Mouse (Mus musculus): ENCODE data around the gene Gm11214. TPM values are rescaled to one million over a fixed set of nuclear protein-coding genes. Genes with fewer than 3 reads are reported as not detected.

The Gm11214 gene
- polyA plus RNA-seq, 1 experiment from 2014 or later: not detected

DNA sequence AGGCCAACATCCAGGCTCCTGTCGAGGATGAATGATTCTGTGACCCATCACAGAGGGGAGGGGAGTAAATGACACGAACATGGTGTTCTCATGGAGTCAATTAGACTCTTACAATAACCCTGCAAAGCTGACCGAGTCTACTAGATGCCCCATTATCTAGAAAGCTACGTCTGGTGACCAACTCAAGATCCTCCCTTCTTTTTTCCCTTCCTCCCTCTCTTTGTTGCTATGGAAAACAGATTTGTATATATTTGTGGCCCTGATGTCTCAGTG, 22.0 kb upstream of the Gm11214 start:
- no peak overlapping the region for H3K9ac ChIP-seq (ENCODE audit: low read length)
- WGBS: 54% methylated on average over 4 of the region's 4 CpGs
- no peaks in the 10 kb centered on the region for H3K9me3 ChIP-seq (ENCODE audit: control insufficient read depth, low read length)
- DNase-seq (ENCODE audit: low spot score) (no peak), ATAC-seq (ENCODE audit: low FRiP score, low TSS enrichment) (no peak)
- TF ChIP-seq CTCF (IDR thresholded peaks at IDR 0.05; ENCODE audit: low read depth): no peak
- no peaks in the 10 kb centered on the region for H3K4me1 ChIP-seq (replicated peaks; ENCODE audit: control insufficient read depth, insufficient read depth)
- H3K27ac ChIP-seq (replicated peaks): no peak overlapping the region
- no peaks in the 10 kb centered on the region for H3K27me3 ChIP-seq (ENCODE audit: control insufficient read depth, insufficient read depth, low read length)
- H3K36me3 ChIP-seq (ENCODE audit: control insufficient read depth, insufficient read depth, low read length): no peaks in the 10 kb centered on the region
- H3K4me2 ChIP-seq (replicated peaks; ENCODE audit: low read depth): no peak overlapping the region
- H3K4me3 ChIP-seq (ENCODE audit: low read depth, low read length): no peak overlapping the region

DNA sequence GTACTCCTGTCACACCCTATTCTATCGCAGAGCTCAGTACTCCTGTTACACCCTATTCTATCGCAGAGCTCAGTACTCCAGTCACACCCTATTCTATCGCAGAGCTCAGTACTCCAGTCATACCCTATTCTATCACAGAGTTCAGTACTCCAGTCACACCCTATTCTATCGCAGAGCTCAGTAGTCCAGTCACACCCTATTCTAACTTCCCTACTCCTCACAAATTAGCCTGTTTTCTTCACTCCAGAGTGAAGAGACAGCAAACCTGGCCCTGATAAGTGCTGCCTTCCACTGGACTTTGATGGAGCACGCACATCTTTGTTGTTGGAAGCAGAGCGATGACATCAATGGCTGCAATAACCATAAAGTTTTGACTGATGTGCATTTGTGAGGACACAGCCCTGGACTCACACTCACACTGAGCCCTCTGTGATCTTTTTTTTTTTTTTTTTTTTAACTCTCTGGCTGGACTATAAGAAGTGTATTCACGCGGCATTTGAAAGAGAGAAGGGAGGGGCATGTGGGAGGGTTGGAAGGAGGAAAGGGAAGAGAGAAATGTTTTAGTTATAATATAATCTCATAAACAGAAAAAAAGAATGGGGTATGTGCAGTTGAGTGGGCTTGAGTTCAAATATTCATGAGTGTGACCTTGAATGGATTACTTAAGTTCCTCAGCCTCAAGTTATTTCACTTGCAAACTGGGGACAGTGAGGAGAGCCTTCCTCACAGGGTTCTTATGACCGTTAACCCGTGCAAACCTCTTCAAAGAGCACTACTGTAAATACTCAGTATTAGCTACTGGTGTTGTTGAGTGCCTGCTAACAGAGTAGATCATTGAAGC, 21.5 kb upstream of the Gm11214 start:
- Histone ChIP-seq H3K27ac (replicated peaks) (no peak overlapping the region), H3K36me3 (ENCODE audit: control insufficient read depth, insufficient read depth, low read length) (no peaks in the 10 kb centered on the region), H3K27me3 (ENCODE audit: control insufficient read depth, insufficient read depth, low read length) (no peaks in the 10 kb centered on the region), H3K9ac (ENCODE audit: low read length) (no peak overlapping the region), H3K4me3 (ENCODE audit: low read depth, low read length) (no peak overlapping the region), H3K4me2 (replicated peaks; ENCODE audit: low read depth) (no peak overlapping the region), H3K9me3 (ENCODE audit: control insufficient read depth, low read length) (no peaks in the 10 kb centered on the region), H3K4me1 (replicated peaks; ENCODE audit: control insufficient read depth, insufficient read depth) (no peaks in the 10 kb centered on the region)
- DNase-seq (ENCODE audit: low spot score) (no peak), ATAC-seq (ENCODE audit: low FRiP score, low TSS enrichment) (no peak)
- 67% methylated on average over 10 of the region's 10 CpGs for WGBS
- TF ChIP-seq CTCF (IDR thresholded peaks at IDR 0.05; ENCODE audit: low read depth): no peak
- TF ChIP-seq EP300 (optimal IDR thresholded peaks at IDR 0.05): no peak

DNA sequence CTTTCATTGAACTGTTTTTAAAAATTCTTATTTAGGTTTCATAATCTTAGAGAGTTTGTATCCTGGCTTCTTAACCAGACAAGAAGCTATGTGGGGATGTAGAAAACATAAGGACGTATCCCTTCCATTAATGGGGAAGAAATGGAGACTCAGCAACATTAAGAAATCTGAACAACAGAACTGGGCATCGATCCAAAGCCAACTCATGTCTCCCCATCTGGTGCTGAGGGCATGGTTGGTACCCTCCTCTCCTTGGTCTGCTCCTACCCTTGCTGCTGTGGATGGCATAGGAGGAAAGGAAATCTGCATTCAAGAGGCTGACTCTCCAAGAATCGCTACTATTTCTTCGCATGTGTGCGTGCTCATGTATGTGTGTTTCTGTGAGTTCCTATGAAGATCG, 20.5 kb upstream of the Gm11214 start:
- H3K27ac ChIP-seq (replicated peaks): no peak overlapping the region
- TF ChIP-seq CTCF (IDR thresholded peaks at IDR 0.05; ENCODE audit: low read depth) (no peak), EP300 (optimal IDR thresholded peaks at IDR 0.05) (no peak)
- no peak for ATAC-seq (ENCODE audit: low FRiP score, low TSS enrichment)
- H3K4me1 ChIP-seq (replicated peaks; ENCODE audit: control insufficient read depth, insufficient read depth): no peaks in the 10 kb centered on the region
- no peak for DNase-seq (ENCODE audit: low spot score)
- H3K4me3 ChIP-seq (ENCODE audit: low read depth, low read length): no peak overlapping the region
- no peaks in the 10 kb centered on the region for H3K9me3 ChIP-seq (ENCODE audit: control insufficient read depth, low read length)
- no peak overlapping the region for H3K4me2 ChIP-seq (replicated peaks; ENCODE audit: low read depth)
- 91% methylated on average over 6 of the region's 6 CpGs for WGBS
- no peaks in the 10 kb centered on the region for H3K27me3 ChIP-seq (ENCODE audit: control insufficient read depth, insufficient read depth, low read length)
- no peak overlapping the region for H3K9ac ChIP-seq (ENCODE audit: low read length)
- no peaks in the 10 kb centered on the region for H3K36me3 ChIP-seq (ENCODE audit: control insufficient read depth, insufficient read depth, low read length)

DNA sequence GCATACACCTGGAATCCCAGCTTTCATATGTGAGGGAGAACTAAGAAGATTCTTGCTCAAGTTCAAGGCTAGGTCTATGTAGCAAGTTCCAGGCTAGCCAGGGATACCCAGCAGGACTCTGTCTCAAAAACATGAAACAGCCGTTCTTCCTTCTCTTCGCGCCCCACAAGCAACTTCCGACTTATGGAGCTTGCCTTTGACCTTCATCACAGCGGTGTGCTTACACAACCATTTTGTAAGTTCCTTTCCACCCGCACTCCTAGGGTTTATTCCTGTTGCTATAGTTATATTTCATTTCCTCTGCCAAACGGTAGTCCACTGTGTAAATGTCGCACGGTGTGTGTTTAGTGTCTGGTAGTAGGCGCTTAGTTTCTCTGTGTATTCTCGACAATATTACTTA, 19.9 kb upstream of the Gm11214 start:
- Histone ChIP-seq H3K4me2 (replicated peaks; ENCODE audit: low read depth) (no peak overlapping the region), H3K4me1 (replicated peaks; ENCODE audit: control insufficient read depth, insufficient read depth) (no peaks in the 10 kb centered on the region), H3K9ac (ENCODE audit: low read length) (no peak overlapping the region), H3K4me3 (ENCODE audit: low read depth, low read length) (no peak overlapping the region), H3K27ac (replicated peaks) (no peak overlapping the region), H3K36me3 (ENCODE audit: control insufficient read depth, insufficient read depth, low read length) (no peaks in the 10 kb centered on the region), H3K27me3 (ENCODE audit: control insufficient read depth, insufficient read depth, low read length) (no peaks in the 10 kb centered on the region), H3K9me3 (ENCODE audit: control insufficient read depth, low read length) (no peaks in the 10 kb centered on the region)
- WGBS: 54% methylated on average over 11 of the region's 11 CpGs
- TF ChIP-seq EP300 (optimal IDR thresholded peaks at IDR 0.05): no peak
- no peak for TF ChIP-seq CTCF (IDR thresholded peaks at IDR 0.05; ENCODE audit: low read depth)
- ATAC-seq (ENCODE audit: low FRiP score, low TSS enrichment): no peak
- no peak for DNase-seq (ENCODE audit: low spot score)

DNA sequence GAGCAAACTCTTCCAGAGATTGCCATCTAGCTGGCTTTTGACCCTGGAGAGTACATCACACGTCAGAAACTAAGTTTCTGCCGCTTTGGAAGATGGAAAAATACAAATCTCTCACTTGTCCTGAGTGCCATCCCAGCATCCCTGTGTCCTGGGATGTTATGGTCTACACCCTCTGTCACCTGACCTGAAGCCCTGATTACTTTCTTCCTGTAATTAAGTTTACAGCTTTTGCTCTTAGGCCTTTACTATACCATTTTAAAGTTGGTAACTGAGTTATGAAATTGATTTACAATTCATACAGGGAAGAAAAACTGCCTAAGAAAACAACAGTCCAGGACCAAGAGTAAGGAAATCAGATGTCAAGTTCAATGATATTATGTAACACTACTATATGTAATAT, 19.3 kb upstream of the Gm11214 start:
- Histone ChIP-seq H3K4me2 (replicated peaks; ENCODE audit: low read depth) (no peak overlapping the region), H3K9me3 (ENCODE audit: control insufficient read depth, low read length) (no peaks in the 10 kb centered on the region), H3K27me3 (ENCODE audit: control insufficient read depth, insufficient read depth, low read length) (no peaks in the 10 kb centered on the region), H3K9ac (ENCODE audit: low read length) (no peak overlapping the region), H3K4me3 (ENCODE audit: low read depth, low read length) (no peak overlapping the region), H3K4me1 (replicated peaks; ENCODE audit: control insufficient read depth, insufficient read depth) (no peaks in the 10 kb centered on the region), H3K27ac (replicated peaks) (no peak overlapping the region), H3K36me3 (ENCODE audit: control insufficient read depth, insufficient read depth, low read length) (no peaks in the 10 kb centered on the region)
- ATAC-seq (ENCODE audit: low FRiP score, low TSS enrichment): no peak
- no peak for DNase-seq (ENCODE audit: low spot score)
- TF ChIP-seq CTCF (IDR thresholded peaks at IDR 0.05; ENCODE audit: low read depth): no peak
- TF ChIP-seq EP300 (optimal IDR thresholded peaks at IDR 0.05): no peak
- 81% methylated on average over 2 of the region's 2 CpGs for WGBS

DNA sequence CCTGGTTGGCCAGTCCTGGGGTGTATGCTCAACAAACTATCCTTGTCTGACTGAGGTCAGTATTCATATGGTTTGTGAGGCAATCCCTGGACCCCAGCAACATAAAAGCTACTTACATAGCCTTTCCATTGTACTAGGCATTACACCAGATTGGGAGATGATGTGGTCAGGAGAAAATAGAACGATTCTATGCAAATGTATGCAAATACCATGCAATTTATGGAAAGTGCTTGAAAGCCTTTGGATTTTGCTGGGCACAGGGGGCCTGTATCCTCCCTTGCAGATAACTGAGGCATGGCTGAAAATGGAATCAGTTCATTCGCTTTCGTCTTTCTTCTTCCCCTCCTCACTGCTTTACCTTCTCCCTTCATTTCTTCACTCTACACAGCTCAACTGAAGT, 18.4 kb upstream of the Gm11214 start:
- H3K36me3 ChIP-seq (ENCODE audit: control insufficient read depth, insufficient read depth, low read length): no peaks in the 10 kb centered on the region
- H3K4me1 ChIP-seq (replicated peaks; ENCODE audit: control insufficient read depth, insufficient read depth): no peaks in the 10 kb centered on the region
- ATAC-seq (ENCODE audit: low FRiP score, low TSS enrichment): no peak
- H3K4me3 ChIP-seq (ENCODE audit: low read depth, low read length): no peak overlapping the region
- H3K27ac ChIP-seq (replicated peaks): no peak overlapping the region
- WGBS: 95% methylated on average over 3 of the region's 3 CpGs
- no peak for TF ChIP-seq EP300 (optimal IDR thresholded peaks at IDR 0.05)
- TF ChIP-seq CTCF (IDR thresholded peaks at IDR 0.05; ENCODE audit: low read depth): no peak
- no peaks in the 10 kb centered on the region for H3K27me3 ChIP-seq (ENCODE audit: control insufficient read depth, insufficient read depth, low read length)
- H3K4me2 ChIP-seq (replicated peaks; ENCODE audit: low read depth): no peak overlapping the region
- H3K9me3 ChIP-seq (ENCODE audit: control insufficient read depth, low read length): no peaks in the 10 kb centered on the region
- no peak for DNase-seq (ENCODE audit: low spot score)
- no peak overlapping the region for H3K9ac ChIP-seq (ENCODE audit: low read length)
